Mouse (Mus musculus): Measurements from ENCODE around the gene Mbnl1.

Gene Mbnl1

DNA sequence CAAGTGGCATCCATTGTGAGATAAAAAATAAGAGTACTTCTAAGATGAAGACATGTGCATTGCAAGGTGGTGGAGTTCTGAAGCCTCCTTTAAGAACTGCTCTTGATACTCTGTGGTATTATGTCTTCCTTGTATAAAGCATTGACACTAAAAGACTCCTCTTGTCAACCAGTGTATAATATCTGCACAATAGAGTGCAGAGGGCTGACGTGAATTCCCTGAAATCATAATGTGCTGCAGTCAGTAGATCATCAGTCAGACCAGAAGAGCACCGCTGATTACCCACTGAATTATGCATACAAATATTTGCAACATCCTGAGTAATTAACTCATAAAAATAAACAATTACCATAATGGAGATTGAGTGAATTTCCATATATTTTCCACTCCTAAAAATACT is 97.2 kb downstream of the Mbnl1 start:
- DNase-seq (ENCODE audit: low spot score) = no peak

DNA sequence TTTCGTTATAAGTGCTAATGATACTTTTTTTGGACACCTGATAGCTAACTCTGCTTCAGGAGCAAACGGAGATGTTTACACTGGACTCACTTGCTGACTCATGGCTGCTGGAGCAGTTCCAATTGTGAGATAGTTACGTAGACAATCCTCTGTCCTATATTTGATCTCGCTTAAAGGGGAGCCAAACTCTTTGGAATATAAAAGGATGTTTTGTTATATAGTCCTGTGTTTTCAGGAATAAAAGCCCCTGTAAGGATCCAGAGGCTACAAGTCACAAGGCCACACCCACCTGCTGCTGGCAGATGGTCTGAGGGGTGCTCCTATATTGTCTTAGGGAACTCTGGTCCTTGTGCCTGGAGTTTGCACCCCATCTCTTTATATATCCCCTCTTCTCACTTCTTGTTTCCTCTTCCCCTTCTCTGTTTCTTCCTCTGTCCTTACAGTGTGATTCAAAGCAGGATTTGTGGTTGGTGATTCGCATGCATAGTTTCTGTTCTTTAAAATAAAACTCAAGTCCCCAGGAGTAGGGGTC is 97.9 kb downstream of the Mbnl1 start:
- peak; percentile 87 for DNase-seq (ENCODE audit: low spot score)

DNA sequence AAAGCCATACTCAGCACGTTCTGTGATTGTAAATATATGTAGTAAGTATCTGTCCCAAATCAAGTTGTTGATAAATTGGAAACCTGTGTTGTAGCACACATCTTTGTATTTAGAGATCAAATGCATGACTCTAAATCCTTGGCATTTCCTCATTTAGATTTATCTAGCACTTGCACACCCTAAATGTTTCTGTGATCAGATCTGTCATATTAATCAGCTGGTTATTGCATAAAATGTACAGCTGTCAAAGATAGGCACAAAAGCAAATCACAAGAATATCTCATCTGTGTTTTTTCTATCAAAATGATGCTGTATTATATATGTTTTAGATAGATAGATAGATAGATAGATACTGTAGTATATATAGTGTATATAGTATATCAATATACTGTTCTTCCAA is 98.9 kb downstream of the Mbnl1 start:
- no peak for DNase-seq (ENCODE audit: low spot score)

DNA sequence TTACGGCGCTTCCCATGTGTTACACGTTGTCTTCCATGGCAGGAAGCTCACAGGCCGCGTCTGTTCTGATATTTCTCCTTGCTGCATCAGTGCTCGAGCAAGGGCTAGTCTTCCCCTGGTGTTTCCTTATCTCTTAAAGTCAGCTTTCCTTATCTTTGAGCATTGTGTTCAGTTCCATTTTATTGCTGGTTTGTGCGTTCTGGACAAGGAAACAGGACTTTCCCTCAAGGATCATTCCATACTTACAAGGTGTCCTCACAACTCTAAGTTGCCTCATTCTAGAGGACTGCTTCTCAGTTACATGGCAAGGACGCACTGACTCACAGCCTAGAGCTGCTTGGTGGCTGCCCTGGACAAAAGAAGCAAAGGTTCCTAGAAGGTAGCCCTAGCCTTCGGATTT is 101.6 kb downstream of the Mbnl1 start:
- no peak for DNase-seq (ENCODE audit: low spot score)

DNA sequence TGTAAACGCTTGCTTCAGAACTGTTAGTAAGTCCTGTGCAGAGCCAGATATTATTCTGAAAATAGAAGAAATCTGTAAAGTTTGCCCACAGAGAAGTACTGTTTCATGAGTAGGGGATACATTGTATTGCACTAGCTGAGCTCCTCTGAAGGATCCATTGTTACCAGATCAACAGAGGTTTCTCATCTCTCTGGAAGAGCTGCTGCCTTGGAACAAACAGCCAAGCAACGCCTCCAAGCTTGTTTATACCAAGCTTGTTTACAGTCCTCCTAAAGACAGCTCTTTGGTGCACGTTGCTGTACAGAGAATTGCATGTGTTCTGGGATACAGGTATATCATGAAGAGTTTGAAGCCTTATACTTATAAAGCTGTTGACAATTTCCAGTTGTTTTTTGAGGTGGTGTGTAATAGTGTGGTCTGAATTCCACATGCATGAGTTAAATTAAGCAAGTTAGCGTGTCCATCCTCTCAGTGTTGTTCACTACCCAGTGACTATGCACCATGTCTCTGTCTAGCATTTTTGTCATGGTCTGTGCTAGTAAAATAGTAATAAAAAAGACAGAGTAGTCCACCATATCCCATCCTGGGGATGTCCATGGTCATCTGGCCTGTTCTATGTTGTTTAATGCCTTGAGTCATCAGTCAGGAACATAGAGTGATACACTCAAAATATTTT is 102.4 kb downstream of the Mbnl1 start:
- no peak for DNase-seq (ENCODE audit: low spot score)

DNA sequence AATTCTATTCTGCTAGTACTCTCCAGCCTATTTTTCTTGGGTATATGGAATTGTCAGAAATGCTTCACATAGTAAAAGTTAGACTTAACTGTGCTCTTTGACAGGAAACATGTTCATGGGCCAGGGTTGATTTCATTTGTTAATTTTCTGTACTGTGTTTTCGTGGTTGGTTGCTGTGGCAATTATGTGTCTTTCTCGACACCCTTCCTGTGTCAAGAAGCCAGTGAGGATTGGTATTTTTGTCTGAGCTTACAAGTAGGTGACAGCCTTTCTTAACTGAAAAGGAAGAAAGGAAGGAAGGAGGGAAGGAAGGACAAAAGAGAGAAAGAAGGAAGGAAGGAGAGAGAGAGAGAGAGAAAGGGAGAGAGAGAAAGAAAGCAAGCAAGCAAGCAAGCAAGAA is 103.3 kb downstream of the Mbnl1 start:
- DNase-seq (ENCODE audit: low spot score) = no peak

DNA sequence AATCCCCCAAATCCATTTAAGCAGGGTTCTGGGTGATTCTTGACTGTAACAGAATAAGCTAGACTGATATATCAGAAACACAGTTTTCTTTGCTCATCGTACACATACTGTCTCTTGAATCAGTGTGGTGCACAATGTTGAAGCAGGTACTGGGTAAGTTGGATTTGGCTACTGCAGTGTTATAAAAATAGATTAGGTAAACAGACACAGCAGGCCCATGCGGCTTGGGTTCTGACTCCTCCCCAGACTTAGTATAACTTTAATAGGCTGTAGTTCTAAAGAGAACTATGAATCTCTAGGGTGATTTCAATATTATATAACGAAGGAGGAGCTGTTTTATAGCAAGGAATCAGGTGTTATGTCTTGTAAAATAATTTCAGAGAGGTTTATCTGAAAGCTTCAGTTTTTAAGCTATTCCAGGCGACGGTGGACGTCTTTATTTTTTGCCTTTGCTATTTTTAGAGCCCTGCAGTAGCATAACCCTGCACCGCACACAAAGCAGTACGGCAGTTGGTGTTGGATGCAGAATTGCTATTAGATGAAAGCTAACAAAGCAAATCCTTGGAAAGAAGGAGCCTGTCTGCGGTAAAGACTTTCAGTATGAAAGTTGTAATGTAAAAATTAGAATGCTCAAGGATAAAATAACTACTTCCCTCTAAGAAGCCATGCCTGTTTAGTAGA is 103.9 kb downstream of the Mbnl1 start:
- DNase-seq (ENCODE audit: low spot score) = no peak

DNA sequence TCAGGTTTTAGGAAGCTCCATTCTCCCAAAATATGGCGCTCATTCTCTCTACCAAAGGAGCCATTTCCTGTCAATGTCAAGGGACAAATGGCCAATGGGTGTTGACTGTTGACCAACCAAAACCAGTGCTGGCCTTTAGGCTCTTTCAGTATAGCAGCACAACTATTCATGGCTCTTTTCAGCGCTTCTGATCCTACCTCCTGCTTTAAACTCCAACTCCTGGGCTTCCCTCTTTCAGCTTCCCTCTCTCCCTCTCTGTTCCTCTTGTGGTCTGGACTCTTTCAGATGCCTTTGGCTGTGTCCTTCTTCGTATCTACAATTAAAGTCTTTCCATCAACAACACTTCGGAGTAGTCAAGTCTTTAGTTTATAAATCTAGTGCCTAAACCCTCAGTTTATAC is 107.2 kb downstream of the Mbnl1 start:
- DNase-seq (ENCODE audit: low spot score) = no peak

DNA sequence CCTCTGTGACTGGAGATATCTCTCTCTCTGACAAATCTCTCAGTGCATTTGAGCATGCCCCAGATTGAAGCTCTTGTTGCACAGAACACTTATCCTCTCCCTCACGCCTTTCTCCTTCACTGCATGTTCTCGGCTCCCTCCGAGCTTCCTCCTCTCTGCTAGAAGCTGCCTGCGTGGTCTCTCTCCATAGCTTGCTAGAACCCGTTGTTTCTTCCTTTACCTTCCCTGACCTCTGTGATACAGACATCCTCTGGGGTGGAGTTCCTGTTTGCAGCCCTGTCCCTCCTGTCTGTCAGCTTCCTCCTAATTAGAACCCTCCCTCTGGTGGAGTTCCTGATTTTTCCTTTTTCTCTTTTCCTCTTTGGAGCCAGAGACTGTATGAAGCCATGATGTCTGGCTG is 108.1 kb downstream of the Mbnl1 start:
- no peak for DNase-seq (ENCODE audit: low spot score)

DNA sequence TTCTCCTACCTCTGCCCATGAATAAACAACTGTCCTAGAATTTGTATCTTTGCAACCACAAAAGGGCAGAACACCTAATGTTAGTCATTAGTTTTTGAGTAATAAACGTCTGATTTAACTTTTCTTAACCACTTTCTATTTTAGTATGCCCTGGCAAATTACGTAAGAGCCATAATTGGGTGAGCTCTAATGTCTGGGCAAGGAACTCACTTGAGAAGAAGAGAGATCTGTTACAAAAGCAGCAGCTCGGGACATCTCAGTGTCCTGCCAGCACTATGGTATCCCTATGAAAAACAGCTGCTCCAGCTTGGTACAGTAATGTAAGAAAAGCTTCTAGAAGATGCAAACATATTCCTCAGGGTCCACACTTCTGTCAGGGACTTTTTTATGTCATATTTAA is 109.5 kb downstream of the Mbnl1 start:
- DNase-seq (ENCODE audit: low spot score) = peak; percentile 23

DNA sequence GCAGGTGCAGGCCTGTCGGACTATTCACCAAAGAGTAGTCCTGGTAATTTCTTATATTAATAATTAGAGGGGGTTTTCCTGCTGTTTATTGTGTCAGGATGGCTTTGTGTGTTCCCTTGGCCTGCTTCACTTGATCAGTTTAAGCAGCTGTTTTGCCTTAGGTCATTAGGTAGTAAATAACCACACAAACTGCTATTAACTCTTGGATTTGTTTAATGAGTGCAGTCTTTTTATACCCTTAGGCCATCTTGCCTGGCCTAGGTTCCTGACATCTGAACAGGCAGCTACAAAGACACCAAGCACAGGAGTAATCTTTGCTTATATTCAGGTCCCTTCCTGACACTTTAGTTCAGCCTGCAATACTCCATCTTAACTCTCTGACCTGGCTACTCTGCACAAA is 110.0 kb downstream of the Mbnl1 start:
- no peak for DNase-seq (ENCODE audit: low spot score)

DNA sequence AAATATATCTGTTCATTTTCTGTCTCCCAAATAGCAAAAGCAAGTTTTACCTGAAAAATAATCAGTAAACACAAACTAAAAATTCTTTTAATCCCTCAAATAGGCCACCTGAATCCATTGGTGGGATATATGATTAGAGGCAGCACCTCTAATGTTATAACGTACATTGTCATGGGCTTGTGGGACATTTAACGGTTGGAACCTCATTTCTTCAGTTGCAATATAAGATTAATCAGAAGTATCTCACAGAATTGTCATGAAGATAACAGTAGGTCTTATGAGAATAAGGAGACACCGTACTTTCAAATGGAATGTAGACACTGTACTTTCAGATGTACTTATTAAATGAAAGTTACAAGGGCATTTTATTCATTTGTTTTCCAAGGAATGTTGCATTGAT is 112.1 kb downstream of the Mbnl1 start:
- DNase-seq (ENCODE audit: low spot score) = no peak

DNA sequence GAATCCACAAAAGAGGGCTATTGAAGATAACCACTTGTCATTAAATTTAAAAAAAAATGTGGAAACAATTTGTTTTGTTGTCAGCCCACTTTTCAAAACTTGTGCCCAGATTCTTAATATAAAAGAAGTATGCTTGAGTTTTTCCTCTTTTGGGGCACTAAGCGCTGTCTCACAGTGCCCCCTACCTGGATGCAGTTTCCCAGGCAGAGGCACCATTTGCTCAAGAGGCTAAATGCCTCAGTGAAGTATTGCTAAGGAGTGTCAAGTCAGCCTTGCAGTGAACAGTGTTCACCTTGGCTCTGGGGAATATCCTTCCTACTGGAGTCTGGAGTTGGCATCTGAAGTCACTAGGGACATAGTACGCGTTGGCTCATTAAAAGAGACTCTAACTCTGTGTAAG is 113.4 kb downstream of the Mbnl1 start:
- no peak for DNase-seq (ENCODE audit: low spot score)

DNA sequence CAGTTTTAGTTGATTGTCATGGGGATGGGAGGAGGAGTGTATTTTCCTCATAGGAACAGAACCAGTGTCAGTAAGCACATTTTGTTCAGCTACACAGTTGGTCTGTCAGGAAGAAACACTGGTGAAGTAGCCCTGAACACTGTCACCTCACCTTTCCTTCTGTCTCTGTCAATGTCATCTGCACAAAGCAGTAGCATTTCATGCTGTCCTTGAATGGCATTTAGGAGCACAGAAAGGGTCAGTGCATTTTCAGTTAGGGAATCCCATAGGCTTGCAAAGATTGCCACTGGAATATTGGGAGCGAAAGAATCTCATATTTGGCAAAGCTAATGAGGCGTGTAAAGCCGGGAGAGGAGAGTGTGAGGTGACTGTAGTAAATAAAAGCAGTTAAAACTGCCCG is 114.5 kb downstream of the Mbnl1 start:
- DNase-seq (ENCODE audit: low spot score) = no peak

DNA sequence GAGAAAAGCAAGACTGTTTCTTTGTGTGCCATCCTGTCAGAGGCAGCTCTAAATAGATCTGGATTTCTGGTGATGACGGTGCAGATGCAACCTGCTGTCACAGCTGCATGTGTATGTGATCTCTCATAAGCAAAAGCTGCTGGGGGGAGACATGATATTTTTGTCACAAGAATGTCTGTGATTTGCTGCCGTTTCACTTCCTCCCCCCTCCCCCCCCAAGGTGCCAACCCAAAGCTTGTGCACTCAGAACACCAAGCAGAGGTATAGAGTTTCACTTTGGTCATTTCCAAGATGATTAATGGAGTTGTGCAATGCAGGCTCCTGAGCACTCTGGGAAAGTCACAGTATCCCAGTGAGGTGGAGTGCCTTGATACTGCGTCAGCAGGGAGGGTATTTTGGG is 116.7 kb downstream of the Mbnl1 start:
- no peak for DNase-seq (ENCODE audit: low spot score)

DNA sequence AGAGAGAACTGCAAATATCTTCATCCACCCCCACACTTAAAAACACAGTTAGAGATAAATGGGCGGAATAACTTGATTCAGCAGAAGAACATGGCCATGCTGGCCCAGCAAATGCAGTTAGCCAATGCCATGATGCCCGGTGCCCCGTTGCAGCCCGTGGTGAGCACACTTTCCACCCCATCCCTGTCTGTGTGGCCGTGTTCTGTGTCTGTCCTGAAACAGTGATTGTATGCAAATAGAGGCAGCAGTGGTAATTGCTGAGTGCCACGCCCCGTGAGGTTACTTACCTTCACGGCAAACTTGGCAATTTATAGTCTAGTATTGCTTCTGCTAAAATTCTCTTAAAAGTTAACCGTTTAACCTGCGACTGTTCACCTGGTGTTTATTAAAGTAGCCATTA is 123.0 kb downstream of the Mbnl1 start:
- no peak for DNase-seq (ENCODE audit: low spot score)

DNA sequence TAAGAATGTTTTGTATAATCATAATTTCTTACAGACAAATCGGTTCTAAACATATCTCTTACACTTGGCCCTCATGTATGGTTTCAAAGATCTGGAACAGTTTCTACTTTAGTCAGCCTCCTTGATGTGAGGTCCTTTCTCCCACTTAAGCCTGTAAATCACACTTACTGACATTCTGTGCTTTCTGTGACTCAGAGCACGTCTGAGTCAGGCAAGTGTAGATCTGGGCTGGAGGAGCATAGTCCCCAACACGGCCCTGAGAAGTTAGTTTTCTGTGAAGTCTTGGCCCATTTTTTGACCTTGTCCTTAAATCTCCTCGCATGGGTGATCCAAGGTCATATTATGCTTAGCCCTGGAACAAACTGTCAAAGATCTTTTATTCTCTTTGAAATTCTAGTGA is 124.4 kb downstream of the Mbnl1 start:
- DNase-seq (ENCODE audit: low spot score) = no peak

DNA sequence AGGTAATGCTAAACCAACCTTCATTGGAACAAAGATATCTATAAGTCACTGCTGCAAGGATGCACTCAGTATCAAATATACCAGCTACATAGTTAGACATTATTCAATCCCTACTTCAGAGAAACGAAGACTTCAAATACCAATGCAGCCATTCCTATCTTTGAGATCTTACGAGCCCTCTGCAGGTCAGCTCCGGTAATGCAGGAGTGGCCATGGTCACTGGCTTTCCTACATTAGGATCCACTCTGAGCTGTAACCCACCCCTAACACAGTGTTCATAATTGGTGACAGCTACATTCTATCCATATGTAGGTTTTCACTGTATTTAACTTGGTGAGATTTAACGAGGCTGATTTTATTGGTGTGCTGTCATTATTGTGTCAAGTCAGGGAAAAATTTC is 129.1 kb downstream of the Mbnl1 start:
- peak; percentile 77 for DNase-seq (ENCODE audit: low spot score)

DNA sequence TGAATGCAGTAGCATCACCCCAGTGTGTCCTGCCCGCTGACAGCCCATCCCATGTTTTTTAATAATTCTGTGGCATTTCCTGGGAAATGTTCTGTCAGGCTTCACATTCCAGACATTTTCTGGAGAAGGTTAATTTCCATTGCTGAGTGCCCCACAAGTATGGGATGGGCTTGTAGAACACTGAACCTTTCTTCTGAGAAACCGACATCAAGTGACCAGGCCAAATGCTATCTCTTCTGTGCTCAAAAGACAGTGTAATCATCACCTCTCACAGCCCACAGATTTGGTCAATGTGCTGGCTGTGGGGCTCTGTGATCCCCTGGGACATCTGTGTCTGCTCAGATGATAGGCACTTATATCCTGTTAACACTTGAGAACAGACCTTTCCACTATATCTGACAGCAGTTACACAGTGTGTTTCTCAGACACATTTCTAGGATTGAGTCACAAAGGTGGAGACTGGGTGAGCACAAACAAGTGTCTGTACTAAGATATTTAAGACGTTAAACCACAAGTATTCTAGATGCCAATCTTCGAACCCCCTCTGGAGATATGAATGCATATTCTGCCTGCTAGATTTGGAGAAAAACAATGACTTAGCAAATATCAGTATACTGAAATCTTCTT is 130.4 kb downstream of the Mbnl1 start:
- peak; percentile 17 for DNase-seq (ENCODE audit: low spot score)

DNA sequence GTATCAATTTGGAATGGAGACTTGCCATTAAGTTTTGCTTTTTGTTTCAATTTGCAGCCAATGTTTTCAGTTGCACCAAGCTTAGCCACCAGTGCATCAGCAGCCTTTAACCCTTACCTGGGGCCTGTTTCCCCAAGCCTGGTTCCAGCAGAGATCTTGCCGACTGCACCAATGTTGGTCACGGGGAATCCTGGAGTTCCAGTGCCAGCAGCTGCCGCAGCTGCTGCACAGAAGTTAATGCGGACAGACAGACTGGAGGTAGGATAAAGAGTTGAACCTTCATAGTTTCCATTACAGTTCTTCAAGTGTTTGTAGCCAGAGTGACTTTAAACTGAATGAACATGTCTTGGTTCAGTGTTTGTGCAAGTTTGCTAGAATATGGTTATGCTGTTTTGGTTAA is 131.0 kb downstream of the Mbnl1 start:
- no peak for DNase-seq (ENCODE audit: low spot score)

DNA sequence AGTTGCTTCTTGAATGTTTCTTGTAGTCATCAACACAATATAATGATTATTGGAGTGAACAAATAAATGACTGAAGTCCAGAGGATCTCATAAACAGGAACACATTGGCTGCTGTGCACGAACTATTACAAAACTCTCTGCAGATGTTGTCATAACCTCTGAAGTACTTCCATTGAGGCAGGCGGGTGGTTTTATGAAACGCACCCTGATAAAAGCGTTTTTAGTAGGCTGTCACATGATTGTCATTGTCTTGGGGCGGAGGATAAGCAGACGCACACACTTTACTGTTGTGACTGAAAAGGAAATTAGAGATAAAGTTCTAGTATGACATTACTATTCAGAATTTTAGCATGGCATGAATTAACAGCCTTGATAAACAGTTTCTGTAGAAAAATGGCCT is 131.6 kb downstream of the Mbnl1 start:
- DNase-seq (ENCODE audit: low spot score) = no peak

DNA sequence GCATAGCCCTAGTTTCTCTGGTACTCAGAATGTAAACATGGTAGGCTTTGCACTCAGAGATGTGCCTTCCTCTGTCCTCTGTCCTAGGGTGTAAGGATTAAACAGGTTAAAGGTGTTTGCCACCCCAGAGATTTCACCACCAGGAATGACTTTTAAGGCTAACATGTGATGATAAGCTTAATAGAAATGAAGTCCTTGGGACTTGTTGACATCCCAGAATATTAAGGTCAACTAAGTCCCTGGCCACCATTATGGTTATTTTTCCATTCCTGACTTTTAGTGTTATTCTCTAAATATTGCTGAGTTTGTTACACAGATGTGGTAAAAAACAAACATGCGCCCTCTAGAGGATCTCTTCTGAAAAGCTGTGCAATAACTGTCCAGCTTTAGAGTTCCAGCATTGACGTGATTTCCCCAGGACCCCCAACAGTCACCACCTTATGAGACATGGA is 136.3 kb downstream of the Mbnl1 start:
- DNase-seq (ENCODE audit: low spot score) = peak; percentile 65

DNA sequence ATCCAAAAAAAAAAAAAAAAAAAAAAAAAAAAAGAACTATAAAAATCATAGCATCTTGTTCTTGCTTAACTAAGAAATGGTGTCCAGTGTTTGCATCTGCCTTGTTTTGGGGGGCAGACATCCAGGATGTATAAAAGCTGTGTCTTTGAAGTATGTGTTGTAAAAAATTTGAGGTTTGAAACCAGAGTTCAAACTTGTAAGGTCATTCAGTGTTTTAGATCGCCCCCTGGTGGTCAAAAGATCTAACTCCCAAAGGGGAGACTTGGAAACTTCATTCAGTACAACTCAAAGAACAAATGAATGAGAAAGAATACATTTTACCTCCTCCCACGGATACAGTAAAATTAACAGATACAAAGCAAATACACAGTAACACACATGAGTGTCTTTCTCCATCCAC is 139.2 kb downstream of the Mbnl1 start:
- DNase-seq (ENCODE audit: low spot score) = peak; percentile 78
